Mouse (Mus musculus) G1E (cell line): ENCODE data around the gene Rbms3.

Experiments used
- CTCF ChIP-seq: IDR thresholded peaks from 2 replicates; pipeline ENCODE4 v1.5.1; 2012; ENCODE audit warnings: low read depth, low read length, inconsistent platforms, mixed read lengths
- GATA1 ChIP-seq: IDR thresholded peaks from 2 replicates; pipeline ENCODE4 v1.6.1; 2012; ENCODE audit warnings: borderline replicate concordance, low read length, inconsistent platforms, mixed read lengths
- GATA2 ChIP-seq: IDR thresholded peaks from 2 replicates; pipeline ENCODE4 v1.6.1; 2012; ENCODE audit warnings: low read depth, low read length, inconsistent platforms, borderline replicate concordance

DNA sequence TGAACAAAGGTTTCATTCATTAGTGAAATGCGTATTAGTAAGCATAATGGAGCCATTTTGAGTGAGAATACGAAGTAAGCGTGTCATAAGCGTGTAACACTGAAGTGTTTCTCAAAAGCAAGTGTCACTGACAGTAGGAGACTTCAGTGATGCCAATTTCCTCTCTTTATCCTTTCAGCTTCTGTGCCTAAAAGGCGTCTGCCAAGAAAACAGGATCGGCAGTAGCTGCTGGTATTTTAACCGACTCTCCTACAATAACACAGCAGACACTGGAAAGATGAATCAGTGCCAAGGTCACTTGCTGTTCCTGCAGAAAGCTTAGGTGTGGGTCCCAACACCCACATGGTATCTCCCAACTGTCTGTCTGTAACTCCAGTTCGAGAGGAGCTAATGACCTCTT, 985.1 kb downstream of the Rbms3 start:
- no peak for TF ChIP-seq CTCF
- no peak for TF ChIP-seq GATA2
- TF ChIP-seq GATA1 = no peak
